Mouse (Mus musculus): ENCODE data around the gene Rcvrn. TPM values are rescaled to one million over a fixed set of nuclear protein-coding genes. Genes with fewer than 3 reads are reported as not detected.

The Rcvrn gene
- polyA plus RNA-seq, 1 experiment from 2014 or later: not detected

GRCm38 (mm10) chr11:67728726-67729125 lies 33.6 kb downstream of the Rcvrn start:
- no peak overlapping the region for H3K9ac ChIP-seq (ENCODE audit: low read length)
- ATAC-seq (replicated peaks; ENCODE audit: low FRiP score, low TSS enrichment, low read depth): no peak

GRCm38 (mm10) chr11:67731056-67731455 lies 35.9 kb downstream of the Rcvrn start:
- no peak overlapping the region for H3K4me2 ChIP-seq (ENCODE audit: low read length)
- H3K9me3 ChIP-seq (ENCODE audit: control insufficient read depth, low read length): no peaks in the 10 kb centered on the region
- H3K9ac ChIP-seq (ENCODE audit: low read length): no peak overlapping the region
- H3K27me3 ChIP-seq (replicated peaks; ENCODE audit: control insufficient read depth, insufficient read depth, low read length): no peaks in the 10 kb centered on the region
- ATAC-seq (replicated peaks; ENCODE audit: low FRiP score, low TSS enrichment, low read depth) (no peak), DNase-seq (ENCODE audit: low spot score) (no peak)
- no peak overlapping the region for H3K4me3 ChIP-seq (ENCODE audit: low read depth, low read length)
- H3K4me1 ChIP-seq (replicated peaks; ENCODE audit: control insufficient read depth, insufficient read depth, low read length): no peaks in the 10 kb centered on the region
- WGBS: 82% methylated on average over 2 of the region's 2 CpGs
- H3K27ac ChIP-seq (ENCODE audit: low read depth): no peak overlapping the region
- no peaks in the 10 kb centered on the region for H3K36me3 ChIP-seq (ENCODE audit: control insufficient read depth, insufficient read depth, low read length)

More at GRCm38 (mm10) chr11:67728726-67729125, 33.6 kb downstream of the Rcvrn start:
- Histone ChIP-seq H3K4me1 (replicated peaks; ENCODE audit: control insufficient read depth, insufficient read depth, low read length) (no peaks in the 10 kb centered on the region), H3K4me3 (ENCODE audit: low read depth, low read length) (no peak overlapping the region), H3K4me2 (ENCODE audit: low read length) (no peak overlapping the region), H3K27ac (ENCODE audit: low read depth) (no peak overlapping the region), H3K27me3 (replicated peaks; ENCODE audit: control insufficient read depth, insufficient read depth, low read length) (no peaks in the 10 kb centered on the region), H3K9me3 (ENCODE audit: control insufficient read depth, low read length) (no peaks in the 10 kb centered on the region), H3K36me3 (ENCODE audit: control insufficient read depth, insufficient read depth, low read length) (no peaks in the 10 kb centered on the region)
- DNase-seq (ENCODE audit: low spot score): no peak

GRCm38 (mm10) chr11:67733726-67734125 lies 38.6 kb downstream of the Rcvrn start:
- H3K9ac ChIP-seq (ENCODE audit: low read length): no peak overlapping the region
- H3K4me2 ChIP-seq (ENCODE audit: low read length): no peak overlapping the region
- ATAC-seq (replicated peaks; ENCODE audit: low FRiP score, low TSS enrichment, low read depth): no peak
- no peaks in the 10 kb centered on the region for H3K4me1 ChIP-seq (replicated peaks; ENCODE audit: control insufficient read depth, insufficient read depth, low read length)
- H3K4me3 ChIP-seq (ENCODE audit: low read depth, low read length): no peak overlapping the region
- WGBS: 69% methylated on average over 1 of the region's 1 CpGs
- DNase-seq (ENCODE audit: low spot score): no peak
- H3K27me3 ChIP-seq (replicated peaks; ENCODE audit: control insufficient read depth, insufficient read depth, low read length): no peaks in the 10 kb centered on the region
- H3K27ac ChIP-seq (ENCODE audit: low read depth): no peak overlapping the region
- no peaks in the 10 kb centered on the region for H3K36me3 ChIP-seq (ENCODE audit: control insufficient read depth, insufficient read depth, low read length)
- H3K9me3 ChIP-seq (ENCODE audit: control insufficient read depth, low read length): no peaks in the 10 kb centered on the region

GRCm38 (mm10) chr11:67734597-67734996 lies 39.5 kb downstream of the Rcvrn start:
- Histone ChIP-seq H3K4me3 (ENCODE audit: low read depth, low read length) (no peak overlapping the region), H3K4me1 (replicated peaks; ENCODE audit: control insufficient read depth, insufficient read depth, low read length) (no peaks in the 10 kb centered on the region), H3K36me3 (ENCODE audit: control insufficient read depth, insufficient read depth, low read length) (no peaks in the 10 kb centered on the region), H3K9ac (ENCODE audit: low read length) (no peak overlapping the region), H3K27me3 (replicated peaks; ENCODE audit: control insufficient read depth, insufficient read depth, low read length) (no peaks in the 10 kb centered on the region), H3K9me3 (ENCODE audit: control insufficient read depth, low read length) (no peaks in the 10 kb centered on the region), H3K4me2 (ENCODE audit: low read length) (no peak overlapping the region), H3K27ac (ENCODE audit: low read depth) (no peak overlapping the region)
- ATAC-seq (replicated peaks; ENCODE audit: low FRiP score, low TSS enrichment, low read depth): no peak
- no peak for DNase-seq (ENCODE audit: low spot score)
- 57% methylated on average over 3 of the region's 3 CpGs for WGBS

GRCm38 (mm10) chr11:67738345-67738744 lies 43.2 kb downstream of the Rcvrn start:
- Histone ChIP-seq H3K36me3 (ENCODE audit: control insufficient read depth, insufficient read depth, low read length) (no peaks in the 10 kb centered on the region), H3K4me2 (ENCODE audit: low read length) (no peak overlapping the region), H3K4me1 (replicated peaks; ENCODE audit: control insufficient read depth, insufficient read depth, low read length) (no peaks in the 10 kb centered on the region), H3K9me3 (ENCODE audit: control insufficient read depth, low read length) (no peaks in the 10 kb centered on the region), H3K9ac (ENCODE audit: low read length) (no peak overlapping the region), H3K27ac (ENCODE audit: low read depth) (no peak overlapping the region), H3K27me3 (replicated peaks; ENCODE audit: control insufficient read depth, insufficient read depth, low read length) (no peaks in the 10 kb centered on the region), H3K4me3 (ENCODE audit: low read depth, low read length) (no peak overlapping the region)
- no peak for DNase-seq (ENCODE audit: low spot score)
- WGBS: 80% methylated on average over 6 of the region's 6 CpGs
- ATAC-seq (replicated peaks; ENCODE audit: low FRiP score, low TSS enrichment, low read depth): no peak

GRCm38 (mm10) chr11:67738846-67739490 lies 43.8 kb downstream of the Rcvrn start:
- no peak for ATAC-seq (replicated peaks; ENCODE audit: low FRiP score, low TSS enrichment, low read depth)
- Histone ChIP-seq H3K9me3 (ENCODE audit: control insufficient read depth, low read length) (no peaks in the 10 kb centered on the region), H3K4me3 (ENCODE audit: low read depth, low read length) (no peak overlapping the region), H3K9ac (ENCODE audit: low read length) (no peak overlapping the region), H3K4me1 (replicated peaks; ENCODE audit: control insufficient read depth, insufficient read depth, low read length) (no peaks in the 10 kb centered on the region), H3K36me3 (ENCODE audit: control insufficient read depth, insufficient read depth, low read length) (no peaks in the 10 kb centered on the region), H3K4me2 (ENCODE audit: low read length) (no peak overlapping the region), H3K27me3 (replicated peaks; ENCODE audit: control insufficient read depth, insufficient read depth, low read length) (no peaks in the 10 kb centered on the region), H3K27ac (ENCODE audit: low read depth) (no peak overlapping the region)
- DNase-seq (ENCODE audit: low spot score): no peak
- WGBS: 47% methylated on average over 5 of the region's 5 CpGs

- Histone ChIP-seq H3K9ac (ENCODE audit: low read length) (no peak overlapping the region), H3K4me2 (ENCODE audit: low read length) (no peak overlapping the region), H3K4me3 (ENCODE audit: low read depth, low read length) (no peak overlapping the region), H3K9me3 (ENCODE audit: control insufficient read depth, low read length) (no peaks in the 10 kb centered on the region), H3K36me3 (ENCODE audit: control insufficient read depth, insufficient read depth, low read length) (no peaks in the 10 kb centered on the region), H3K27ac (ENCODE audit: low read depth) (no peak overlapping the region), H3K4me1 (replicated peaks; ENCODE audit: control insufficient read depth, insufficient read depth, low read length) (no peaks in the 10 kb centered on the region), H3K27me3 (replicated peaks; ENCODE audit: control insufficient read depth, insufficient read depth, low read length) (no peaks in the 10 kb centered on the region)
- ATAC-seq (replicated peaks; ENCODE audit: low FRiP score, low TSS enrichment, low read depth) (no peak), DNase-seq (ENCODE audit: low spot score) (no peak)
These were observed 46.4 kb downstream of the Rcvrn start for GRCm38 (mm10) chr11:67741569-67741968.

Other genes starting within 250 kb of the Rcvrn start
- 8.6 and 9.1 TPM in 2 replicates for gene Gas7, start 239.9 kb upstream of the Rcvrn start, polyA plus RNA-seq (2014; fragmentation: Nextera tagmentation; extraction: Ambion mirVana)
- gene Glp2r, start 75.8 kb downstream of the Rcvrn start, polyA plus RNA-seq (2014; fragmentation: Nextera tagmentation; extraction: Ambion mirVana): 2.7 and 3.6 TPM in 2 replicates
- 0.26 and 0.51 TPM in 2 replicates for gene Gsg1l2, start 79.3 kb downstream of the Rcvrn start, polyA plus RNA-seq (2014; fragmentation: Nextera tagmentation; extraction: Ambion mirVana)
- gene Dhrs7c, start 102.9 kb downstream of the Rcvrn start, polyA plus RNA-seq (2014; fragmentation: Nextera tagmentation; extraction: Ambion mirVana): not detected in 2 replicates
- 5.4 and 5.8 TPM in 2 replicates for gene Usp43, start 226.8 kb downstream of the Rcvrn start, polyA plus RNA-seq (2014; fragmentation: Nextera tagmentation; extraction: Ambion mirVana)

Measured in intestine, embryonic 14.5 days (tissue).